Mouse (Mus musculus): ENCODE measurements at regions not wholly inside any gene's neighbourhood (a gene's known extent, or its start where the extent isn't known, plus 50 kb on each side); places are given as distances from the start of the nearest gene placed in this dataset.
A peak's percentile ranks its signal among the peaks of the same experiment; 100 is the strongest.

- no peak for ATAC-seq (ENCODE audit: poor library complexity, severe bottlenecking)
Measured at GRCm38 (mm10) chr7:68974761-68975579, 225.9 kb upstream of the Arrdc4 start.

- no peak for ATAC-seq (ENCODE audit: poor library complexity, severe bottlenecking)
Measured at GRCm38 (mm10) chr7:68945886-68946863, 197.1 kb upstream of the Arrdc4 start.

GRCm38 (mm10) chr7:68930627-68931334, 181.7 kb upstream of the Arrdc4 start:
- ATAC-seq (ENCODE audit: poor library complexity, severe bottlenecking), result no peak

- no peak for ATAC-seq (ENCODE audit: poor library complexity, severe bottlenecking)
Measured at GRCm38 (mm10) chr7:68929669-68930068, 180.6 kb upstream of the Arrdc4 start.

GRCm38 (mm10) chr7:68925640-68926039, 176.6 kb upstream of the Arrdc4 start:
- ATAC-seq (ENCODE audit: poor library complexity, severe bottlenecking), result no peak

GRCm38 (mm10) chr7:68918632-68919435, 169.8 kb upstream of the Arrdc4 start:
- no peak for ATAC-seq (ENCODE audit: poor library complexity, severe bottlenecking)

GRCm38 (mm10) chr7:68917876-68918200, 168.8 kb upstream of the Arrdc4 start:
- ATAC-seq (ENCODE audit: poor library complexity, severe bottlenecking), result no peak

GRCm38 (mm10) chr7:68917137-68917875, 168.3 kb upstream of the Arrdc4 start:
- ATAC-seq (ENCODE audit: poor library complexity, severe bottlenecking), result peak; percentile 78

- ATAC-seq (ENCODE audit: poor library complexity, severe bottlenecking), result no peak
Measured at GRCm38 (mm10) chr7:68915976-68916375, 166.9 kb upstream of the Arrdc4 start.

GRCm38 (mm10) chr7:68914344-68914743, 165.3 kb upstream of the Arrdc4 start:
- no peak for ATAC-seq (ENCODE audit: poor library complexity, severe bottlenecking)

- ATAC-seq (ENCODE audit: poor library complexity, severe bottlenecking), result no peak
Measured at GRCm38 (mm10) chr7:68911989-68912655, 163.1 kb upstream of the Arrdc4 start.

- no peak for ATAC-seq (ENCODE audit: poor library complexity, severe bottlenecking)
Measured at GRCm38 (mm10) chr7:68911562-68911961, 162.5 kb upstream of the Arrdc4 start.

GRCm38 (mm10) chr7:68909694-68910093, 160.7 kb upstream of the Arrdc4 start:
- ATAC-seq (ENCODE audit: poor library complexity, severe bottlenecking), result no peak

GRCm38 (mm10) chr7:68908401-68908834, 159.4 kb upstream of the Arrdc4 start:
- no peak for ATAC-seq (ENCODE audit: poor library complexity, severe bottlenecking)

- ATAC-seq (ENCODE audit: poor library complexity, severe bottlenecking), result no peak
Measured at GRCm38 (mm10) chr7:68907867-68908266, 158.8 kb upstream of the Arrdc4 start.

- no peak for ATAC-seq (ENCODE audit: poor library complexity, severe bottlenecking)
Measured at GRCm38 (mm10) chr7:68906771-68907395, 157.8 kb upstream of the Arrdc4 start.

GRCm38 (mm10) chr7:68905793-68906192, 156.8 kb upstream of the Arrdc4 start:
- ATAC-seq (ENCODE audit: poor library complexity, severe bottlenecking), result no peak

GRCm38 (mm10) chr7:68886173-68886572, 137.1 kb upstream of the Arrdc4 start:
- ATAC-seq (ENCODE audit: poor library complexity, severe bottlenecking), result no peak

- ATAC-seq (ENCODE audit: poor library complexity, severe bottlenecking), result no peak
Measured at GRCm38 (mm10) chr7:68873008-68873407, 124.0 kb upstream of the Arrdc4 start.

Data from megakaryocyte, adult 5-6 weeks (primary cell).